ENCODE assay signal across 27 mouse cellular contexts in the genomic region with DNA sequence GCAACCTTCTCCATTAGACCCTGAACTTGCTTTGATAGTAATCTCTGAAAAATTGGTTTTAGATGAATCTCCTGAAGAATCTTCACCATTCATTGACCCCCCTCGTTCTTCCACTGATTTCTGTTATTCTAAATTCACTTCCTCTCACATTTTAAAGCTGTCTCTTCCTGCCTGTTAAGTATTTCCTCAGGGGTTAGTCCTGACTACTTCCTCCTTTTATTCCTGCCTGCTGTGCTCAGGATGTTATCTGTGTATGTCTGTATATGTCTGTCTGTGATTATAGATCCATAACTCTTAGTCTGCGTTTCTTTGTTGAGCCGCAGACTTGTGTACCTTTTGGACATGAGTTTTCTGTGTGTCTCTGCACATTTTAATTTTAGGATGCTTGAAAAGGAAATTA.
A peak's percentile ranks its signal among the peaks of the same experiment; 100 is the strongest.
DNase-seq lines count a peak whose midpoint lies in the region; ATAC-seq and TF ChIP-seq lines count a peak whose summit lies in the region.
"Had no signal": no experiment of that assay in that cellular context is flagged by ENCODE, and none has a peak within 500 bp of the region (broad histone marks: within the 10 kb centered on the region; RNA-seq: fewer than 3 reads in every experiment).

No protein-coding gene starts in this region.

- peak; percentile 7 for DNase-seq in lung, embryonic 14.5 days
- no peak for DNase-seq in lung, postnatal 36 days
- DNase-seq in left cerebral cortex, postnatal 36 days (ENCODE audit: low spot score in 2 of 2): no peak
- DNase-seq: adrenal gland, adult 2 months; adrenal gland, postnatal 10 days; adrenal gland, postnatal 25 days; B cell, adult 2 months; cerebellum, adult 11-12 months; cerebellum, adult 2 months; cerebellum, adult 9-10 months; cerebellum, postnatal 10 days; cerebellum, postnatal 25 days; embryo, embryonic 11 days; forebrain, postnatal 0 days had no signal

- TF ChIP-seq CTCF in lung, embryonic 14.5 days (IDR thresholded peaks at IDR 0.05; ENCODE audit: low read depth): no peak
- no peak for TF ChIP-seq CTCF in bone marrow macrophage, adult 2 months (IDR thresholded peaks at IDR 0.05; ENCODE audit: low read depth, low read length)

- WGBS in lung, embryonic 14.5 days: 54% methylated on average over 3 of the region's 3 CpGs

- H3K4me2 ChIP-seq in lung, embryonic 14.5 days: no peak overlapping the region
- H3K4me2 ChIP-seq: embryonic facial prominence, embryonic 13.5 days; embryonic facial prominence, embryonic 15.5 days; forebrain, embryonic 13.5 days; forebrain, embryonic 15.5 days had no signal

- H3K4me1 ChIP-seq in lung, embryonic 14.5 days (ENCODE audit: insufficient read depth): 0 out of 2 replicates have a peak, but pooled peaks cover 3% of the 10 kb centered on the region
- H3K4me1 ChIP-seq in bone marrow macrophage, adult 2 months (ENCODE audit: control insufficient read depth, insufficient read depth, low read length): peaks cover 20% of the 10 kb centered on the region
- H3K4me1 ChIP-seq: forebrain, embryonic 13.5 days; forebrain, embryonic 15.5 days had no signal

- H3K9ac ChIP-seq in lung, embryonic 14.5 days: no peak overlapping the region
- H3K9ac ChIP-seq: embryonic facial prominence, embryonic 13.5 days; embryonic facial prominence, embryonic 15.5 days; forebrain, embryonic 13.5 days; forebrain, embryonic 15.5 days; forebrain, postnatal 0 days had no signal

- H3K36me3 ChIP-seq in lung, embryonic 14.5 days (ENCODE audit: insufficient read depth): no peaks in the 10 kb centered on the region
- H3K36me3 ChIP-seq: embryonic facial prominence, embryonic 13.5 days; embryonic facial prominence, embryonic 15.5 days; forebrain, embryonic 15.5 days; G1E had no signal

- intact Hi-C loops in left cerebral cortex, postnatal 36 days (cut with DNase I): no loop called here

- H3K27me3 ChIP-seq in lung, embryonic 14.5 days (ENCODE audit: insufficient read depth, low read length): no peaks in the 10 kb centered on the region
- H3K27me3 ChIP-seq: CH12.LX; embryonic facial prominence, embryonic 13.5 days; embryonic facial prominence, embryonic 15.5 days; forebrain, embryonic 13.5 days; forebrain, embryonic 15.5 days; Patski had no signal

- no peak overlapping the region for H3K4me3 ChIP-seq in lung, embryonic 14.5 days (ENCODE audit: low read depth, low read length)
- H3K4me3 ChIP-seq in bone marrow macrophage, adult 2 months (ENCODE audit: insufficient read depth, low read length): no peak overlapping the region
- H3K4me3 ChIP-seq: embryonic facial prominence, embryonic 13.5 days; embryonic facial prominence, embryonic 15.5 days; erythroblast, embryonic 14.5 days; forebrain, embryonic 13.5 days; forebrain, embryonic 15.5 days had no signal

- TF ChIP-seq POLR2A in bone marrow macrophage, adult 2 months (IDR thresholded peaks at IDR 0.05; ENCODE audit: borderline replicate concordance, low read depth, low read length): no peak

- no peaks in the 10 kb centered on the region for H3K9me3 ChIP-seq in lung, embryonic 14.5 days (ENCODE audit: low read depth, low read length)
- H3K9me3 ChIP-seq: embryonic facial prominence, embryonic 13.5 days; embryonic facial prominence, embryonic 15.5 days; forebrain, embryonic 13.5 days; forebrain, embryonic 15.5 days; G1E had no signal

- no peak for ATAC-seq in lung, embryonic 14.5 days (ENCODE audit: insufficient read depth)
- ATAC-seq in granulocyte monocyte progenitor cell, adult 5-6 weeks (replicated peaks; ENCODE audit: poor library complexity, severe bottlenecking): peak; percentile 79
- ATAC-seq in megakaryocyte progenitor cell, adult 5-6 weeks (replicated peaks; ENCODE audit: poor library complexity): peak; percentile 55
- no peak for ATAC-seq in activated CD4-positive, CD25-positive, alpha-beta regulatory T cell, adult 4 months
- ATAC-seq: CD4-positive, CD25-positive, alpha-beta regulatory T cell, adult 4 months; forebrain, embryonic 13.5 days; forebrain, embryonic 15.5 days; forebrain, postnatal 0 days; Patski had no signal

- no peak overlapping the region for H3K27ac ChIP-seq in lung, embryonic 14.5 days (ENCODE audit: low read depth)
- peak overlapping the region; percentile 42 for H3K27ac ChIP-seq in bone marrow macrophage, adult 2 months (ENCODE audit: insufficient read depth, low read depth, low read length)
- H3K27ac ChIP-seq: embryonic facial prominence, embryonic 13.5 days; embryonic facial prominence, embryonic 15.5 days; forebrain, embryonic 13.5 days; forebrain, embryonic 15.5 days had no signal

Comparison
In these comparisons a context has a peak if more than half of its experiments do, and no peak if none do; other contexts are left out.
1. ATAC-seq: peak in granulocyte monocyte progenitor cell, adult 5-6 weeks (single experiment) and megakaryocyte progenitor cell, adult 5-6 weeks (single experiment); none in lung, embryonic 14.5 days (single experiment) and activated CD4-positive, CD25-positive, alpha-beta regulatory T cell, adult 4 months (single experiment).